Mouse (Mus musculus) erythroblast, embryonic 14.5 days (primary cell): ENCODE measurements at regions not wholly inside any gene's neighbourhood (a gene's known extent, or its start where the extent isn't known, plus 50 kb on each side); places are given as distances from the start of the nearest gene placed in this dataset.

Source experiments
- GATA1 ChIP-seq: IDR thresholded peaks from 2 replicates; pipeline ENCODE4 v1.6.1; 2012; ENCODE audit warnings: low read length, inconsistent platforms, mixed read lengths
- TAL1 ChIP-seq: IDR thresholded peaks from 3 replicates; pipeline ENCODE4 v1.6.1; 2012; ENCODE audit warnings: low read length, inconsistent platforms, mixed read lengths

DNA sequence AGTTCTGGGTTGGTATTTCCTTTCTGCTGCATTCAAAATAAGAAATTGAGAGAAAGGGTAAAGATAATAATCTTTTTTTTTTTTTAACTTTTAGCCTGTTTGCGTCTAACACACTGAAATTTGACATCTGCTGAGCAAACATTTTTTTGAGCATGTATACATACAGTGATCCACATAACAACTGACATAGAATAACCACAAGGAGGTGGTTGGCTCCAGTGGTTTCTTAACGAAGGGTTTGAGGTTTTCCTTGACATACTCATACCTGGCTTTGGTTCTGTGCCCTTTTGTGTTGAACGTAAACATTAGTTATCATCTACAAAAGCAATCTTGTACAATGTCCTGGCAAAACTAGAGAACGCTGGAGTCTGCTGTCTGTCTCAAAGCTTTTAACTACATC lies 96.5 kb downstream of the 1190002N15Rik start:
- TF ChIP-seq GATA1, result no peak
- no peak for TF ChIP-seq TAL1
